Comparison of ENCODE assay signal across 8 mouse cellular contexts in genomic region chr11:69686377-69686776, GRCm38 (mm10). TPM values are rescaled to one million over a fixed set of nuclear protein-coding genes. Genes with fewer than 3 reads are reported as not detected.
A peak's percentile ranks its signal among the peaks of the same experiment; 100 is the strongest.
DNase-seq lines count a peak whose midpoint lies in the region; ATAC-seq and TF ChIP-seq lines count a peak whose summit lies in the region.

No protein-coding gene starts in this region.

- no peaks in the 10 kb centered on the region for H3K9me3 ChIP-seq in stomach, embryonic 16.5 days (replicated peaks; ENCODE audit: control insufficient read depth, low read length)

- H3K79me2 ChIP-seq in liver, adult 2 months (ENCODE audit: control insufficient read depth, insufficient read depth, low read length): peaks cover 3% of the 10 kb centered on the region; the same call in 1 of the 2 replicates

- 7% methylated on average over 4 of the region's 4 CpGs for WGBS in liver, adult 2 months
- 12% methylated on average over 4 of the region's 4 CpGs for WGBS in stomach, embryonic 16.5 days

- no peak overlapping the region for H3K4me3 ChIP-seq in liver, adult 2 months (ENCODE audit: insufficient read depth, low read depth, low read length)
- no peak overlapping the region for H3K4me3 ChIP-seq in stomach, embryonic 16.5 days (replicated peaks; ENCODE audit: low read length)

- H3K9ac ChIP-seq in liver, adult 2 months (ENCODE audit: low read depth, low read length): no peak overlapping the region
- peak overlapping the region; percentile 36; the same call in 1 of the 2 replicates for H3K9ac ChIP-seq in stomach, embryonic 16.5 days (ENCODE audit: low read length)

- no peak overlapping the region for H3K4me2 ChIP-seq in stomach, embryonic 16.5 days (ENCODE audit: low read depth, low read length)

- TF ChIP-seq CTCF in liver, adult 2 months (IDR thresholded peaks at IDR 0.05; ENCODE audit: low read depth, low read length): no peak

- no peaks in the 10 kb centered on the region for H3K27me3 ChIP-seq in liver, adult 2 months (ENCODE audit: control insufficient read depth, insufficient read depth, low read length)
- no peaks in the 10 kb centered on the region for H3K27me3 ChIP-seq in stomach, embryonic 16.5 days (ENCODE audit: control insufficient read depth, insufficient read depth, low read length)

- H3K36me3 ChIP-seq in liver, adult 2 months (ENCODE audit: control insufficient read depth, insufficient read depth, low read length): no peaks in the 10 kb centered on the region
- H3K36me3 ChIP-seq in stomach, embryonic 16.5 days (ENCODE audit: control insufficient read depth, insufficient read depth, low read length): no peaks in the 10 kb centered on the region

- no peak for TF ChIP-seq POLR2A in liver, adult 2 months (IDR thresholded peaks at IDR 0.05; ENCODE audit: extremely low read depth, insufficient read depth, low read length)

- peak overlapping the region; percentile 44; the same call in 1 of the 2 replicates for H3K27ac ChIP-seq in liver, adult 2 months (replicated peaks; ENCODE audit: insufficient read depth, low read depth, low read length)
- H3K27ac ChIP-seq in stomach, embryonic 16.5 days (ENCODE audit: low read length): peak overlapping the region; percentile 89

- peaks cover 9% of the 10 kb centered on the region for H3K4me1 ChIP-seq in liver, adult 2 months (ENCODE audit: control insufficient read depth, insufficient read depth, low read length)
- peaks cover 30% of the 10 kb centered on the region for H3K4me1 ChIP-seq in stomach, embryonic 16.5 days (ENCODE audit: control insufficient read depth, insufficient read depth, low read length)

- peak; percentile 76 for DNase-seq in ovary, adult 18-20 months (ENCODE audit: low spot score)
- no peak for DNase-seq in ovary, postnatal 10 days (ENCODE audit: low spot score)
- peak; percentile 77 to 84 for DNase-seq in cerebellum, postnatal 36 days
- peak; percentile 86 to 91 for DNase-seq in heart, postnatal 36 days
- DNase-seq in liver, adult 2 months (ENCODE audit: extremely low read depth, low read depth, low spot score): peak; percentile 35
- no peak for DNase-seq in left cerebral cortex, adult 11 months (ENCODE audit: low spot score)
- no peak for DNase-seq in left cerebral cortex, adult 18-20 months (ENCODE audit: low spot score in 2 of 2)

- intact Hi-C loops in heart, postnatal 36 days (cut with DNase I): no loop called here

- ATAC-seq in stomach, embryonic 16.5 days (ENCODE audit: insufficient read depth, low FRiP score): no peak

RNA-seq across cellular contexts. Expression of gene Tnfsf13, which starts 0.8 kb away (rescaled TPM):
- 1 to 10 TPM; 1.4 to 2.4 TPM for total RNA-seq in heart, postnatal 36 days (2021)
- 1.0 and 1.4 TPM in 2 replicates for total RNA-seq in liver, adult 2 months (2014; rRNA removed)
- 0.58 and 1.1 TPM in 2 replicates for polyA plus RNA-seq in liver, adult 2 months (2012; rRNA removed)
- polyA plus RNA-seq in stomach, embryonic 16.5 days (2015; fragmentation: Nextera tagmentation; extraction: Ambion mirVana): 0.59 and 1.0 TPM in 2 replicates
- total RNA-seq in left cerebral cortex, adult 18-20 months (2021): 1 to 10 TPM; 1.6 to 2.9 TPM

RNA-seq across cellular contexts. Expression of gene Senp3, which starts 4.5 kb away (rescaled TPM):
- total RNA-seq in heart, postnatal 36 days (2021): 10 to 100 TPM; 30.4 to 31.8 TPM
- 26.2 and 31.9 TPM in 2 replicates for total RNA-seq in liver, adult 2 months (2014; rRNA removed)
- polyA plus RNA-seq in liver, adult 2 months (2012; rRNA removed): 17.5 and 25.8 TPM in 2 replicates
- polyA plus RNA-seq in stomach, embryonic 16.5 days (2015; fragmentation: Nextera tagmentation; extraction: Ambion mirVana): 66.3 and 68.5 TPM in 2 replicates
- total RNA-seq in left cerebral cortex, adult 18-20 months (2021): 10 to 100 TPM; 91.4 to 98.7 TPM

RNA-seq across cellular contexts. Expression of gene Tnfsf12, which starts 9.3 kb away (rescaled TPM):
- total RNA-seq in heart, postnatal 36 days (2021): 10 to 100 TPM; 16.3 to 21.0 TPM
- 2.6 and 3.0 TPM in 2 replicates for total RNA-seq in liver, adult 2 months (2014; rRNA removed)
- 9.5 and 18.0 TPM in 2 replicates for polyA plus RNA-seq in liver, adult 2 months (2012; rRNA removed)
- polyA plus RNA-seq in stomach, embryonic 16.5 days (2015; fragmentation: Nextera tagmentation; extraction: Ambion mirVana): 8.8 and 9.6 TPM in 2 replicates
- total RNA-seq in left cerebral cortex, adult 18-20 months (2021): 10 to 100 TPM; 11.5 to 12.1 TPM

RNA-seq across cellular contexts. Expression of gene Tnfsfm13, which starts 9.5 kb away (rescaled TPM):
- 1 to 10 TPM; 4.4 to 4.6 TPM for total RNA-seq in heart, postnatal 36 days (2021)
- 2.5 and 3.4 TPM in 2 replicates for total RNA-seq in liver, adult 2 months (2014; rRNA removed)
- polyA plus RNA-seq in liver, adult 2 months (2012; rRNA removed): 2.6 and 3.6 TPM in 2 replicates
- polyA plus RNA-seq in stomach, embryonic 16.5 days (2015; fragmentation: Nextera tagmentation; extraction: Ambion mirVana): 2.9 and 4.2 TPM in 2 replicates
- 1 to 10 TPM; 1.7 to 4.1 TPM for total RNA-seq in left cerebral cortex, adult 18-20 months (2021)

RNA-seq across cellular contexts. Expression of gene Eif4a1, which starts 14.2 kb away (rescaled TPM):
- total RNA-seq in heart, postnatal 36 days (2021): 100 to 1,000 TPM; 188 to 222 TPM
- 370 and 386 TPM in 2 replicates for total RNA-seq in liver, adult 2 months (2014; rRNA removed)
- polyA plus RNA-seq in liver, adult 2 months (2012; rRNA removed): 184 and 221 TPM in 2 replicates
- polyA plus RNA-seq in stomach, embryonic 16.5 days (2015; fragmentation: Nextera tagmentation; extraction: Ambion mirVana): 454 and 462 TPM in 2 replicates
- total RNA-seq in left cerebral cortex, adult 18-20 months (2021): 100 to 1,000 TPM; 289 to 295 TPM

Comparison
In these comparisons a context has a peak if more than half of its experiments do, and no peak if none do; other contexts are left out.
1. DNase-seq: peak in ovary, adult 18-20 months (single experiment), cerebellum, postnatal 36 days (2 of 2), heart, postnatal 36 days (2 of 2) and liver, adult 2 months (single experiment); none in ovary, postnatal 10 days (single experiment), left cerebral cortex, adult 11 months (single experiment) and left cerebral cortex, adult 18-20 months (0 of 2).